Mouse (Mus musculus) G1E (cell line): ENCODE measurements at regions not wholly inside any gene's neighbourhood (a gene's known extent, or its start where the extent isn't known, plus 50 kb on each side); places are given as distances from the start of the nearest gene placed in this dataset.

ENCODE experiments used
- CTCF ChIP-seq: IDR thresholded peaks from 2 replicates; pipeline ENCODE4 v1.5.1; 2012; ENCODE audit warnings: low read depth, low read length, inconsistent platforms, mixed read lengths
- GATA1 ChIP-seq: IDR thresholded peaks from 2 replicates; pipeline ENCODE4 v1.6.1; 2012; ENCODE audit warnings: borderline replicate concordance, low read length, inconsistent platforms, mixed read lengths
- GATA2 ChIP-seq: IDR thresholded peaks from 2 replicates; pipeline ENCODE4 v1.6.1; 2012; ENCODE audit warnings: low read depth, low read length, inconsistent platforms, borderline replicate concordance
- POLR2AphosphoS5 ChIP-seq: IDR thresholded peaks from 2 replicates; pipeline ENCODE4 v1.6.1; 2012; ENCODE audit warnings: low read depth, low read length, inconsistent platforms; ENCODE audit not compliant: insufficient replicate concordance
- TAL1 ChIP-seq: conservative IDR thresholded peaks from 2 replicates; pipeline ENCODE4 v1.6.1; 2012; ENCODE audit warnings: low read depth, low read length, inconsistent platforms, mixed read lengths

GRCm38 (mm10) chr12:25297960-25298359 is 201.0 kb upstream of the Id2 start:
- no peak for TF ChIP-seq GATA1
- TF ChIP-seq CTCF: no peak
- TF ChIP-seq TAL1: no peak
- no peak for TF ChIP-seq GATA2
- no peak for TF ChIP-seq POLR2AphosphoS5
